Mouse (Mus musculus): ENCODE measurements at regions not wholly inside any gene's neighbourhood (a gene's known extent, or its start where the extent isn't known, plus 50 kb on each side); places are given as distances from the start of the nearest gene placed in this dataset.

- DNase-seq (ENCODE audit: low spot score in 2 of 2): no peak
These were observed 185.1 kb upstream of the Slc5a7 start for GRCm38 (mm10) chr17:54483901-54484300.

- peak in 1 of 2 experiments; percentile 1 for DNase-seq (ENCODE audit: low spot score in 2 of 2)
These were observed 141.1 kb upstream of the Slc5a7 start for GRCm38 (mm10) chr17:54439910-54440309.

- DNase-seq (ENCODE audit: low spot score in 2 of 2): no peak
These were observed 139.6 kb upstream of the Slc5a7 start for GRCm38 (mm10) chr17:54438435-54438834.

GRCm38 (mm10) chr17:54429922-54430321 lies 131.1 kb upstream of the Slc5a7 start:
- DNase-seq (ENCODE audit: low spot score in 2 of 2): no peak

GRCm38 (mm10) chr17:54414260-54414659 lies 115.4 kb upstream of the Slc5a7 start:
- DNase-seq (ENCODE audit: low spot score in 2 of 2): no peak

GRCm38 (mm10) chr17:54396476-54396875 lies 97.6 kb upstream of the Slc5a7 start:
- no peak for DNase-seq (ENCODE audit: low spot score in 2 of 2)

GRCm38 (mm10) chr17:54377500-54377899 lies 78.7 kb upstream of the Slc5a7 start:
- DNase-seq (ENCODE audit: low spot score in 2 of 2): no peak

GRCm38 (mm10) chr17:54368611-54369010 lies 69.8 kb upstream of the Slc5a7 start:
- peak in 1 of 2 experiments; percentile 11 for DNase-seq (ENCODE audit: low spot score in 2 of 2)

GRCm38 (mm10) chr17:54367948-54368347 lies 69.1 kb upstream of the Slc5a7 start:
- no peak for DNase-seq (ENCODE audit: low spot score in 2 of 2)

- no peak for DNase-seq (ENCODE audit: low spot score in 2 of 2)
These were observed 64.2 kb upstream of the Slc5a7 start for GRCm38 (mm10) chr17:54362991-54363390.

- no peak for DNase-seq (ENCODE audit: low spot score in 2 of 2)
These were observed 54.2 kb upstream of the Slc5a7 start for GRCm38 (mm10) chr17:54353063-54353462.

GRCm38 (mm10) chr17:54350881-54351280 lies 52.0 kb upstream of the Slc5a7 start:
- peak in 1 of 2 experiments; percentile 3 for DNase-seq (ENCODE audit: low spot score in 2 of 2)
